Mouse (Mus musculus) small intestine, adult 2 months (tissue): ENCODE data around the gene Polg2. TPM values are rescaled to one million over a fixed set of nuclear protein-coding genes. Genes with fewer than 3 reads are reported as not detected.
A peak's percentile ranks its signal among the peaks of the same experiment; 100 is the strongest.
"Not testable (repeated sequence)": the region's sequence is repeated elsewhere in the genome, so short reads cannot be mapped to it uniquely, and the experiment has no call there.

Source experiments
- H3K27ac ChIP-seq: fragments of 200-500 bp; 2 replicates; pipeline ENCODE4 v1.5.1; 2012; ENCODE audit warnings: low read depth, low read length, control low read depth, inconsistent platforms; ENCODE audit not compliant: insufficient read depth
- H3K27me3 ChIP-seq: fragments of 200-500 bp; 2 replicates; pipeline ENCODE4 v1.6.1; 2012; ENCODE audit warnings: mild to moderate bottlenecking, moderate library complexity, low read length, inconsistent platforms; ENCODE audit not compliant: control insufficient read depth, insufficient read depth
- H3K36me3 ChIP-seq: fragments of 200-500 bp; 2 replicates; pipeline ENCODE4 v1.6.1; 2012; ENCODE audit warnings: mild to moderate bottlenecking, low read length, control low read depth, inconsistent platforms; ENCODE audit not compliant: control insufficient read depth, insufficient read depth
- H3K4me1 ChIP-seq: fragments of 200-500 bp; 2 replicates; pipeline ENCODE4 v1.6.1; 2012; ENCODE audit warnings: low read length, inconsistent platforms, mixed read lengths; ENCODE audit not compliant: control insufficient read depth, insufficient read depth, insufficient read length
- H3K4me3 ChIP-seq: fragments of 200-500 bp; 2 replicates; pipeline ENCODE4 v1.5.1; 2012; ENCODE audit warnings: low read depth, mild to moderate bottlenecking, control low read depth, inconsistent platforms, low read length, moderate library complexity
- CTCF ChIP-seq: fragments of 200-500 bp; IDR thresholded peaks from 2 replicates; pipeline ENCODE4 v1.5.1; 2012; ENCODE audit warnings: low read depth, mild to moderate bottlenecking, control low read depth, inconsistent platforms, low read length, moderate library complexity, mixed read lengths; ENCODE audit not compliant: insufficient replicate concordance, insufficient read length; ENCODE audit errors: extremely low read depth
- POLR2A ChIP-seq: fragments of 200-500 bp; IDR thresholded peaks from 2 replicates; pipeline ENCODE4 v1.6.1; 2012; ENCODE audit warnings: low read depth, mild to moderate bottlenecking, control low read depth, inconsistent platforms, low read length, moderate library complexity
- WGBS: fragments of 180-500 bp; shearing (Covaris S2); methylation state at CpG from one replicate; pipeline ENCODE4 v1.1.7; 2018; 5-methylcytosine and 5-hydroxymethylcytosine counted together
- polyA plus RNA-seq: library from polyadenylated mRNA; depleted of rRNA; stranded (reverse); fragments of >200 nt; gene quantifications from 2 replicates; pipeline ENCODE4 v1.2.3, GENCODE M21; 2012

The Polg2 gene
- polyA plus RNA-seq, 1 experiment = 11.0 TPM

- 91% methylated on average over 5 of the region's 5 CpGs for WGBS
- Histone ChIP-seq H3K36me3 (no peaks in the 10 kb centered on the region), H3K27me3 (no peaks in the 10 kb centered on the region)
Observed at GRCm38 (mm10) chr11:106744949-106745348, 34.4 kb downstream of the Polg2 start.

DNA sequence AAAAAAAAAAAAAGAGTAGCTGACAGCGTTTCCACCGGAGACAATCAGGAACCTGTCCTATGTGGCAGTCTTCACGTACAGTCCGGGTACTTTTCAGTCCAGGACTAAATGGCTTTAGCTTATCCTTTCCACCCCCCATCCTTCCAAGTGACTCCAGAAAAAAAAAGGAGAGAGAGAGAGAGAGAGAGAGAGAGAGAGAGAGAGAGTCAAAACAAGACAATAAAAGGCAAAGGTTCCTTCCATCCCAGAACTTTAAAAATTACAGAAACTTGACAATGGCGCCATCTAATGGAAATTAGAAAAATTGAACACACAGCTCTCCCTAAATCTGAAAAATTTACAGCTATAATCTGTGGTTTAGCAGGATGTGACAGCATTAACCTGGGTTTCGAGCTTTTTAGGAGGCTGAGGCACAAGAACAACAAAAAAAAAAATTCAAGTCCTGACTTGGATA lies 36.9 kb downstream of the Polg2 start:
- TF ChIP-seq POLR2A (no peak), CTCF (no peak)
- H3K27ac ChIP-seq = no peak overlapping the region
- H3K4me3 ChIP-seq = no peak overlapping the region
- H3K27me3 ChIP-seq = no peaks in the 10 kb centered on the region
- H3K36me3 ChIP-seq = no peaks in the 10 kb centered on the region
- no peaks in the 10 kb centered on the region for H3K4me1 ChIP-seq
- WGBS = 39% methylated on average over 6 of the region's 6 CpGs

More at GRCm38 (mm10) chr11:106744949-106745348, 34.4 kb downstream of the Polg2 start:
- H3K4me1 ChIP-seq = no peaks in the 10 kb centered on the region
- H3K4me3 ChIP-seq = no peak overlapping the region
- no peak overlapping the region for H3K27ac ChIP-seq
- TF ChIP-seq POLR2A (no peak), CTCF (no peak)

- no peaks in the 10 kb centered on the region for H3K27me3 ChIP-seq
- H3K27ac ChIP-seq = no peak overlapping the region
- H3K4me3 ChIP-seq = no peak overlapping the region
- no peaks in the 10 kb centered on the region for H3K4me1 ChIP-seq
- TF ChIP-seq CTCF = no peak
- no peak for TF ChIP-seq POLR2A
- WGBS = 92% methylated on average over 3 of the region's 3 CpGs
- no peaks in the 10 kb centered on the region for H3K36me3 ChIP-seq
Observed at GRCm38 (mm10) chr11:106741826-106742225, 37.5 kb downstream of the Polg2 start.

GRCm38 (mm10) chr11:106741232-106741631 lies 38.1 kb downstream of the Polg2 start:
- WGBS = 88% methylated on average over 6 of the region's 6 CpGs
- no peak for TF ChIP-seq CTCF
- TF ChIP-seq POLR2A = no peak
- H3K27ac ChIP-seq = no peak overlapping the region
- H3K36me3 ChIP-seq = no peaks in the 10 kb centered on the region
- H3K27me3 ChIP-seq = no peaks in the 10 kb centered on the region
- H3K4me3 ChIP-seq = no peak overlapping the region
- H3K4me1 ChIP-seq = no peaks in the 10 kb centered on the region

DNA sequence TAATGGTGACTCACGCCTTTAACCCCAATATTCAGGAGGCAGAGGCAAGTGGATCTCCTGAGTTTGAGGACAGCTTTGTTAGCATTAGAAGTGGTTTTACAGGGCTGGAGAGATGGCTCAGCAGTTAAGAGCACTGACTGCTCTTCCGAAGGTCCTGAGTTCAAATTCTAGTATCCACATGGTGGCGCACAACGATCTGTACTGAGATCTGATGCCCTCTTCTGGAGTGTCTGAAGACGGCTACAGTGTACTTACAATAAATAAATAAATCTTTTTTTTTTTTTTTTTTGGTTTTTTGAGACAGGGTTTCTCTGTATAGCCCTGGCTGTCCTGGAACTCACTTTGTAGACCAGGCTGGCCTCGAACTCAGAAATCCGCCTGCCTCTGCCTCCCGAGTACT lies 38.6 kb downstream of the Polg2 start:
- WGBS = 93% methylated on average over 5 of the region's 8 CpGs
- not testable (repeated sequence) for H3K4me3 ChIP-seq, H3K27ac ChIP-seq, H3K27me3 ChIP-seq, H3K4me1 ChIP-seq, H3K36me3 ChIP-seq

DNA sequence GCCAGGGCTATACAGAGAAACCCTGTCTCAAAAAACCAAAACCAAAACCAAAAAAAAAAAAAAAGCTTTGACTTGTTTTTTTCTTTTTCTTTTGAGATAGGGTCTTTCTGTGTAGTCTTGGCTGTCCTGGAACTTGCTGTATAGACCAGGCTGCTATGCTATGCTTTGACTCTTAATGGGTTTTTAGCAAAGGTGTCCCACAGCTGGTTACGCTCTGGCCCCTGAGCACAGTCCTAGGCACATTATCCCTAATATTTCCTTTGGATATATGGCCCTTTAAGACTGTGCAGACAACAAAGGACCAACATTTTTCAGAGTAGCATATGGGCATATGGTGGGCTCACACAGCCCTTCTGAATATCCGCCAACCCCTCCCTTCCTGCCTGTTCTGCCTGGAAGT lies 40.2 kb downstream of the Polg2 start:
- Histone ChIP-seq H3K36me3 (no peaks in the 10 kb centered on the region), H3K27ac (no peak overlapping the region), H3K27me3 (no peaks in the 10 kb centered on the region), H3K4me1 (no peaks in the 10 kb centered on the region), H3K4me3 (no peak overlapping the region)
- no peak for TF ChIP-seq POLR2A
- no peak for TF ChIP-seq CTCF
- 96% methylated on average over 2 of the region's 2 CpGs for whole genome bisulfite sequencing

- 0 out of 2 replicates have a peak overlapping the region, but pooled peaks have one; percentile 21 for H3K27ac ChIP-seq
- 72% methylated on average over 12 of the region's 12 CpGs for WGBS
- TF ChIP-seq POLR2A (no peak), CTCF (no peak)
Observed at GRCm38 (mm10) chr11:106737178-106737621, 42.1 kb downstream of the Polg2 start.

GRCm38 (mm10) chr11:106736614-106737013 lies 42.7 kb downstream of the Polg2 start:
- Histone ChIP-seq H3K27me3 (no peaks in the 10 kb centered on the region), H3K4me3 (no peak overlapping the region), H3K4me1 (no peaks in the 10 kb centered on the region), H3K36me3 (no peaks in the 10 kb centered on the region), H3K27ac (peak overlapping the region; percentile 21; the same call in 1 of the 2 replicates)
- 86% methylated on average over 3 of the region's 3 CpGs for WGBS
- TF ChIP-seq POLR2A (no peak), CTCF (no peak)

More at GRCm38 (mm10) chr11:106737178-106737621, 42.1 kb downstream of the Polg2 start:
- no peak overlapping the region for H3K4me3 ChIP-seq
- no peaks in the 10 kb centered on the region for H3K4me1 ChIP-seq
- no peaks in the 10 kb centered on the region for H3K36me3 ChIP-seq
- no peaks in the 10 kb centered on the region for H3K27me3 ChIP-seq
